Mouse (Mus musculus): ENCODE measurements at regions not wholly inside any gene's neighbourhood (a gene's known extent, or its start where the extent isn't known, plus 50 kb on each side); places are given as distances from the start of the nearest gene placed in this dataset.

GRCm38 (mm10) chr3:56397851-56398496, 214.5 kb upstream of the Nbea start:
- DNase-seq, result no peak

DNA sequence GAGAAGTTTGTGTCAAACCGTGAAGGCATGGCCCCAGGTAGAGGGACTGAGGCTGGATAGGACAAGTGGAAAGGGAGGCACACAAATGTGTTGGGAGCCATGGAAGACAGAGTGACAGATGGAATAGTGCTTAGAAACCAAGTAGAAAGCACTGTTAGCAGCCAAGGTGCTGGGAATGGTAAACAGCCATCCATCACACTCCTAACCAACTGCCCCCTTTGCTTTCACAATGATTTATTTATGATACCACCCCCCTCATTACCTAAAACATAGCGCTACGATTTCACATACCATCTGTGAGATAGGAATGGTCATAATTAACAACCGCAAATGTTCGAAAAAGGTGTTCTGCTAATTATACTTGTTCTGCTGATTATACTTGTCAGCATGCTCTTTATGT, 209.6 kb upstream of the Nbea start:
- DNase-seq, result no peak

GRCm38 (mm10) chr3:56380316-56380715, 196.8 kb upstream of the Nbea start:
- no peak for DNase-seq

DNA sequence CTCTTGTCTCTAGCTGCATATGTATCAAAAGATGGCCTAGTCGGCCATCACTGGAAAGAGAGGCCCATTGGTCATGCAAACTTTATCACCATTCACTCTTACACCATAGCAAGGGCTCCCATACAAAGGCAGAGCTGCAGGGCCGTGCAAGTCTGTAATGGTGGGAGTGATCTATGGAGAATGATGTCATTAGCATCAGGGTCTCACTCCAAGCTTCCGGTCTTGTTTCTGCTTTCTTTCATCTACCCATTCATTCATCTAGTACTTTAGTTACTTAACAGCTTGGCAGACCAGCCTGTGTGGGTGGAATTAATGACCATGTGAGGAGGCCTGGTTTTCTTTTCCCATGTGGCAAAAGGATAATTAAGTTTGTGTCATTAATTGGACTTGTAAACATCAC, 196.0 kb upstream of the Nbea start:
- DNase-seq, result no peak

- no peak for DNase-seq
Observed at GRCm38 (mm10) chr3:56362543-56362942, 179.0 kb upstream of the Nbea start.

DNA sequence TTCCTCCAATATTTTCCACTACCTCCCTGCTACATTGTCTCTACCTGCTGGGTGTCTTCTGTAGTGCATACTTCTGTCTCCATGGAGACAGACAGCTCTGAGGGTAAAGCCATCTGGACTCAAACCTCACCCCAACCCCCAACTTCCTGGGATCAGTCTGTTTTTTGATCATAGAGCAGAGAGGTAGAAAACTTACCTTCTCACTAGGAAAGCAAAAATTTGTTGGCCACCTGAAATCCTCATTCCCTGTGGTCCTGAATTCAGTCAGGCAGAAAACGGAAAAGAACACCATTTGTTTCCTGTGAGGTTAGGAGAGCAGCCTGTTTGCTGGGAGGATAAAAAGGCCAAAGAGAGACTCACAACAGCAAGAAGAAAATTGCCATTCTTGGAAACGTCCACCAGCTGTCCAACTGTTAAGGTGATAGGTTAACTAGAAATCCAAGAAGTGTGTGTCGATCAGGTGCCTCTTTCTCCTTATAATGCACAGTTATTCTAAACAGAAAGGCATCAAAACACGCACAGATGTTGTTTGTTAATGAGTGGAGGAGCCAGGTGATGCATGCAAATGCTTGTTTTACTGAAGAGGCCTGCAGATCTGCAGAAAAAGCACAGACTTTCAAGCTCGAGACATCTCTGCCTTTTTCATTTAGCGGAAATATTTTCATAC, 173.7 kb upstream of the Nbea start:
- DNase-seq, result no peak

GRCm38 (mm10) chr3:56356163-56356882, 172.8 kb upstream of the Nbea start:
- DNase-seq, result no peak
